8 mouse cellular contexts compared by ENCODE assay signal in the genomic region with DNA sequence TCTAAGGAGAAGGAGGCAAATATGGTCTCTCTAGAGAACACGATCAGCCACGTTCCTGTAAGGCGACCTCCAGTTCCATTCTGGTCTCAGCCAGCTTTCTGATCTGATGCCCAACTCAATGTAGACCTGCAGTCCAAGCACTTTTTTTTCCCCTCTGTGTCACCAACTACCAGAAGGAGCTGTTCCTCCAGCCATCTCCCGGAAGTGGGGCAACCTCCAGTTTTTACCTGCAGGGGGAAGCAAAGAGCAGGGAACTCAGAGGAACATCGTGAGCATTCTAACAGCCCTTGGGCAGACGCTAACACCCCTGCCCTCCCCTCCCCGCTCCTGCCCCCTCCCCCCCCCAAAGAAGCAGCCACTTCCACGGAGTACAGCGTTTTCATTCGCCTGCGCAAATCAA. TPM values are rescaled to one million over a fixed set of nuclear protein-coding genes. Genes with fewer than 3 reads are reported as not detected.
DNase-seq lines count a peak whose midpoint lies in the region; ATAC-seq and TF ChIP-seq lines count a peak whose summit lies in the region.

No protein-coding gene starts in this region.

- 31% methylated on average over 11 of the region's 11 CpGs for WGBS in forebrain, embryonic 10.5 days
- 25% methylated on average over 11 of the region's 11 CpGs for WGBS in forebrain, embryonic 15.5 days
- WGBS in heart, postnatal 0 days: 30% methylated on average over 11 of the region's 11 CpGs
- WGBS in stomach, postnatal 0 days: 26% methylated on average over 11 of the region's 11 CpGs

- H3K27ac ChIP-seq in forebrain, embryonic 10.5 days: no peak overlapping the region
- no peak overlapping the region for H3K27ac ChIP-seq in forebrain, embryonic 15.5 days (replicated peaks)
- no peak overlapping the region for H3K27ac ChIP-seq in cortical plate, adult 2 months (ENCODE audit: insufficient read depth, low read length)
- no peak overlapping the region for H3K27ac ChIP-seq in heart, postnatal 0 days (ENCODE audit: low read depth)
- no peak overlapping the region for H3K27ac ChIP-seq in stomach, postnatal 0 days (replicated peaks)

- no peak overlapping the region for H3K9ac ChIP-seq in forebrain, embryonic 15.5 days (replicated peaks)
- no peak overlapping the region for H3K9ac ChIP-seq in heart, postnatal 0 days (replicated peaks; ENCODE audit: low read depth, low read length)
- H3K9ac ChIP-seq in stomach, postnatal 0 days (ENCODE audit: low read length): no peak overlapping the region

- intact Hi-C loops in left cerebral cortex, postnatal 14 days (cut with DNase I): no loop called here

- H3K4me2 ChIP-seq in forebrain, embryonic 15.5 days (replicated peaks): no peak overlapping the region
- H3K4me2 ChIP-seq in heart, postnatal 0 days (ENCODE audit: low read depth, low read length): no peak overlapping the region
- H3K4me2 ChIP-seq in stomach, postnatal 0 days (replicated peaks; ENCODE audit: low read depth): no peak overlapping the region

- H3K9me3 ChIP-seq in forebrain, embryonic 10.5 days: no peaks in the 10 kb centered on the region
- H3K9me3 ChIP-seq in forebrain, embryonic 15.5 days: no peaks in the 10 kb centered on the region
- no peaks in the 10 kb centered on the region for H3K9me3 ChIP-seq in heart, postnatal 0 days (replicated peaks; ENCODE audit: control insufficient read depth, low read length)
- H3K9me3 ChIP-seq in stomach, postnatal 0 days (ENCODE audit: control insufficient read depth, low read length): no peaks in the 10 kb centered on the region

- TF ChIP-seq POLR2A in cortical plate, adult 2 months (IDR thresholded peaks at IDR 0.05; ENCODE audit: extremely low read depth, insufficient read depth, low read length): no peak

- H3K4me3 ChIP-seq in forebrain, embryonic 10.5 days: no peak overlapping the region
- no peak overlapping the region for H3K4me3 ChIP-seq in forebrain, embryonic 15.5 days
- no peak overlapping the region for H3K4me3 ChIP-seq in cortical plate, adult 2 months (ENCODE audit: insufficient read depth, low read length)
- H3K4me3 ChIP-seq in heart, postnatal 0 days (ENCODE audit: low read depth, low read length): no peak overlapping the region
- H3K4me3 ChIP-seq in stomach, postnatal 0 days (ENCODE audit: low read depth, low read length): no peak overlapping the region

- TF ChIP-seq EP300 in heart, postnatal 0 days (IDR thresholded peaks at IDR 0.05; ENCODE audit: low read depth): no peak
- TF ChIP-seq EP300 in stomach, postnatal 0 days (optimal IDR thresholded peaks at IDR 0.05): no peak

- TF ChIP-seq CTCF in cortical plate, adult 2 months (IDR thresholded peaks at IDR 0.05; ENCODE audit: extremely low read depth, insufficient read depth, low read length): peak; percentile 57
- TF ChIP-seq CTCF in heart, postnatal 0 days (IDR thresholded peaks at IDR 0.05; ENCODE audit: low read depth): peak; percentile 63
- TF ChIP-seq CTCF in stomach, postnatal 0 days (IDR thresholded peaks at IDR 0.05; ENCODE audit: low read depth): peak; percentile 78

- peak; percentile 31 for DNase-seq in forebrain, embryonic 10.5 days (ENCODE audit: extremely low spot score, low spot score)
- peak; percentile 57 for DNase-seq in MEL-GATA-1-ER (ENCODE audit: extremely low read depth, low read depth)
- DNase-seq in heart, postnatal 0 days (ENCODE audit: low spot score): no peak
- DNase-seq in left cerebral cortex, postnatal 14 days (ENCODE audit: low spot score in 2 of 2): peak; percentile 63 to 68
- DNase-seq in stomach, postnatal 0 days (ENCODE audit: low spot score): peak; percentile 84

- ATAC-seq in forebrain, embryonic 15.5 days (replicated peaks): no peak
- peak; percentile 41 for ATAC-seq in heart, postnatal 0 days (ENCODE audit: insufficient read depth, low read depth)
- peak; percentile 83 for ATAC-seq in megakaryocyte-erythroid progenitor cell, adult 5-6 weeks (replicated peaks; ENCODE audit: low FRiP score, low TSS enrichment, poor library complexity, severe bottlenecking)
- ATAC-seq in stomach, postnatal 0 days (ENCODE audit: low FRiP score, low TSS enrichment): peak; percentile 77

- peaks cover 9% of the 10 kb centered on the region; the same call in 1 of the 2 replicates for H3K4me1 ChIP-seq in forebrain, embryonic 10.5 days
- H3K4me1 ChIP-seq in forebrain, embryonic 15.5 days: no peaks in the 10 kb centered on the region
- no peaks in the 10 kb centered on the region for H3K4me1 ChIP-seq in cortical plate, adult 2 months (ENCODE audit: control insufficient read depth, insufficient read depth, low read length)
- no peaks in the 10 kb centered on the region for H3K4me1 ChIP-seq in heart, postnatal 0 days (ENCODE audit: control insufficient read depth, insufficient read depth)
- H3K4me1 ChIP-seq in stomach, postnatal 0 days (replicated peaks; ENCODE audit: control insufficient read depth, insufficient read depth): no peaks in the 10 kb centered on the region

- H3K36me3 ChIP-seq in forebrain, embryonic 10.5 days (replicated peaks): no peaks in the 10 kb centered on the region
- H3K36me3 ChIP-seq in forebrain, embryonic 15.5 days: no peaks in the 10 kb centered on the region
- no peaks in the 10 kb centered on the region for H3K36me3 ChIP-seq in heart, postnatal 0 days (replicated peaks; ENCODE audit: control insufficient read depth, insufficient read depth, low read length)
- H3K36me3 ChIP-seq in stomach, postnatal 0 days (ENCODE audit: control insufficient read depth, insufficient read depth, low read length): no peaks in the 10 kb centered on the region

- no peaks in the 10 kb centered on the region for H3K27me3 ChIP-seq in forebrain, embryonic 10.5 days (ENCODE audit: poor library complexity, severe bottlenecking)
- H3K27me3 ChIP-seq in forebrain, embryonic 15.5 days: no peaks in the 10 kb centered on the region
- no peaks in the 10 kb centered on the region for H3K27me3 ChIP-seq in heart, postnatal 0 days (ENCODE audit: control insufficient read depth, insufficient read depth, low read length)
- H3K27me3 ChIP-seq in stomach, postnatal 0 days (ENCODE audit: control insufficient read depth, insufficient read depth, low read length): no peaks in the 10 kb centered on the region

RNA-seq across cellular contexts. Expression of a gene that starts 7.8 kb away (rescaled TPM):
- polyA plus RNA-seq in forebrain, embryonic 10.5 days (2016; fragmentation: Nextera tagmentation; extraction: Ambion mirVana): 0.06 and 0.07 TPM in 2 replicates
- 0.61 and 0.84 TPM in 2 replicates for polyA plus RNA-seq in forebrain, embryonic 15.5 days (2015; fragmentation: Nextera tagmentation; extraction: Ambion mirVana)
- polyA plus RNA-seq in cortical plate, adult 2 months (2012; rRNA removed): 0.11 and 0.31 TPM in 2 replicates
- total RNA-seq in heart, postnatal 0 days (2014; rRNA removed; ENCODE audit: low replicate concordance): not detected in 2 replicates
- polyA plus RNA-seq in heart, postnatal 0 days (2015; fragmentation: Nextera tagmentation; extraction: Ambion mirVana): 0.30 TPM in 1 of 2 replicates, not detected in the other
- under 1 TPM in 1 of 2 experiments, not detected in 1; 0.18 TPM for total RNA-seq in left cerebral cortex, postnatal 14 days (2021)
- not detected in 2 replicates for total RNA-seq in megakaryocyte-erythroid progenitor cell, adult 5-6 weeks (2014; fragmentation: Nextera tagmentation)
- total RNA-seq in megakaryocyte-erythroid progenitor cell, adult 5-6 weeks (2017): not detected in 2 replicates
- polyA plus RNA-seq in stomach, postnatal 0 days (2015; fragmentation: Nextera tagmentation; extraction: Ambion mirVana): not detected in 2 replicates

RNA-seq across cellular contexts. Expression of a gene that starts 8.2 kb away (rescaled TPM):
- polyA plus RNA-seq in forebrain, embryonic 10.5 days (2016; fragmentation: Nextera tagmentation; extraction: Ambion mirVana): 9.5 and 11.1 TPM in 2 replicates
- 11.8 and 13.9 TPM in 2 replicates for polyA plus RNA-seq in forebrain, embryonic 15.5 days (2015; fragmentation: Nextera tagmentation; extraction: Ambion mirVana)
- polyA plus RNA-seq in cortical plate, adult 2 months (2012; rRNA removed): 24.6 and 25.7 TPM in 2 replicates
- total RNA-seq in heart, postnatal 0 days (2014; rRNA removed; ENCODE audit: low replicate concordance): 8.7 and 10.5 TPM in 2 replicates
- polyA plus RNA-seq in heart, postnatal 0 days (2015; fragmentation: Nextera tagmentation; extraction: Ambion mirVana): 6.1 and 6.7 TPM in 2 replicates
- 10 to 100 TPM; 24.6 to 26.4 TPM for total RNA-seq in left cerebral cortex, postnatal 14 days (2021)
- 34.9 and 36.4 TPM in 2 replicates for total RNA-seq in megakaryocyte-erythroid progenitor cell, adult 5-6 weeks (2014; fragmentation: Nextera tagmentation)
- 8.3 and 16.0 TPM in 2 replicates for total RNA-seq in megakaryocyte-erythroid progenitor cell, adult 5-6 weeks (2017)
- 7.1 TPM in 2 replicates for polyA plus RNA-seq in stomach, postnatal 0 days (2015; fragmentation: Nextera tagmentation; extraction: Ambion mirVana)

RNA-seq across cellular contexts. Expression of a gene that starts 17.8 kb away (rescaled TPM):
- 49.5 and 57.9 TPM in 2 replicates for polyA plus RNA-seq in forebrain, embryonic 10.5 days (2016; fragmentation: Nextera tagmentation; extraction: Ambion mirVana)
- 65.0 and 66.4 TPM in 2 replicates for polyA plus RNA-seq in forebrain, embryonic 15.5 days (2015; fragmentation: Nextera tagmentation; extraction: Ambion mirVana)
- polyA plus RNA-seq in cortical plate, adult 2 months (2012; rRNA removed): 33.2 and 33.6 TPM in 2 replicates
- 28.3 and 32.2 TPM in 2 replicates for total RNA-seq in heart, postnatal 0 days (2014; rRNA removed; ENCODE audit: low replicate concordance)
- polyA plus RNA-seq in heart, postnatal 0 days (2015; fragmentation: Nextera tagmentation; extraction: Ambion mirVana): 11.5 and 12.9 TPM in 2 replicates
- 10 to 100 TPM; 17.6 to 17.7 TPM for total RNA-seq in left cerebral cortex, postnatal 14 days (2021)
- 32.0 and 47.6 TPM in 2 replicates for total RNA-seq in megakaryocyte-erythroid progenitor cell, adult 5-6 weeks (2014; fragmentation: Nextera tagmentation)
- 14.2 and 20.0 TPM in 2 replicates for total RNA-seq in megakaryocyte-erythroid progenitor cell, adult 5-6 weeks (2017)
- 14.2 and 15.1 TPM in 2 replicates for polyA plus RNA-seq in stomach, postnatal 0 days (2015; fragmentation: Nextera tagmentation; extraction: Ambion mirVana)

RNA-seq across cellular contexts. Expression of a gene that starts 19.6 kb away (rescaled TPM):
- polyA plus RNA-seq in forebrain, embryonic 10.5 days (2016; fragmentation: Nextera tagmentation; extraction: Ambion mirVana): 80.2 and 81.3 TPM in 2 replicates
- 70.5 and 73.6 TPM in 2 replicates for polyA plus RNA-seq in forebrain, embryonic 15.5 days (2015; fragmentation: Nextera tagmentation; extraction: Ambion mirVana)
- polyA plus RNA-seq in cortical plate, adult 2 months (2012; rRNA removed): 48.0 and 49.7 TPM in 2 replicates
- total RNA-seq in heart, postnatal 0 days (2014; rRNA removed; ENCODE audit: low replicate concordance): 59.5 and 81.1 TPM in 2 replicates
- 35.5 and 36.6 TPM in 2 replicates for polyA plus RNA-seq in heart, postnatal 0 days (2015; fragmentation: Nextera tagmentation; extraction: Ambion mirVana)
- total RNA-seq in left cerebral cortex, postnatal 14 days (2021): 10 to 100 TPM; 34.7 to 38.5 TPM
- total RNA-seq in megakaryocyte-erythroid progenitor cell, adult 5-6 weeks (2014; fragmentation: Nextera tagmentation): 24.4 and 27.1 TPM in 2 replicates
- 18.5 and 33.4 TPM in 2 replicates for total RNA-seq in megakaryocyte-erythroid progenitor cell, adult 5-6 weeks (2017)
- 36.8 and 37.8 TPM in 2 replicates for polyA plus RNA-seq in stomach, postnatal 0 days (2015; fragmentation: Nextera tagmentation; extraction: Ambion mirVana)

RNA-seq across cellular contexts. Expression of a gene that starts 25.1 kb away (rescaled TPM):
- 394 and 447 TPM in 2 replicates for polyA plus RNA-seq in forebrain, embryonic 10.5 days (2016; fragmentation: Nextera tagmentation; extraction: Ambion mirVana)
- 189 and 218 TPM in 2 replicates for polyA plus RNA-seq in forebrain, embryonic 15.5 days (2015; fragmentation: Nextera tagmentation; extraction: Ambion mirVana)
- 85.1 and 86.1 TPM in 2 replicates for polyA plus RNA-seq in cortical plate, adult 2 months (2012; rRNA removed)
- 19.4 and 38.0 TPM in 2 replicates for total RNA-seq in heart, postnatal 0 days (2014; rRNA removed; ENCODE audit: low replicate concordance)
- polyA plus RNA-seq in heart, postnatal 0 days (2015; fragmentation: Nextera tagmentation; extraction: Ambion mirVana): 135 and 147 TPM in 2 replicates
- 10 to 100 TPM; 33.4 to 35.9 TPM for total RNA-seq in left cerebral cortex, postnatal 14 days (2021)
- 174 and 237 TPM in 2 replicates for total RNA-seq in megakaryocyte-erythroid progenitor cell, adult 5-6 weeks (2014; fragmentation: Nextera tagmentation)
- 29.3 and 101 TPM in 2 replicates for total RNA-seq in megakaryocyte-erythroid progenitor cell, adult 5-6 weeks (2017)
- 83.5 and 103 TPM in 2 replicates for polyA plus RNA-seq in stomach, postnatal 0 days (2015; fragmentation: Nextera tagmentation; extraction: Ambion mirVana)
